Mouse (Mus musculus) liver, embryonic 13.5 days (tissue): ENCODE data around the gene Atxn2. TPM values are rescaled to one million over a fixed set of nuclear protein-coding genes. Genes with fewer than 3 reads are reported as not detected.

Source experiments
- ATAC-seq: fragments of 200-750 bp; cut with Nextera tagmentation; 2 replicates; pipeline ENCODE4 v1.8.0; 2017; ENCODE audit warnings: low read depth, mild to moderate bottlenecking, moderate number of reproducible peaks, moderate library complexity
- DNase-seq: peaks from one replicate; pipeline ENCODE4 v3.0.0; 2022
- H3K27ac ChIP-seq: fragments of 300-500 bp; sonication (generic); 2 replicates; pipeline ENCODE4 v1.5.1; 2015; ENCODE audit warnings: moderate library complexity, mild to moderate bottlenecking, inconsistent platforms
- H3K27me3 ChIP-seq: fragments of 300-500 bp; sonication (generic); 2 replicates; pipeline ENCODE4 v1.6.1; 2015; ENCODE audit warnings: mild to moderate bottlenecking, inconsistent platforms
- H3K36me3 ChIP-seq: fragments of 300-500 bp; sonication (generic); 2 replicates; pipeline ENCODE4 v1.6.1; 2015; ENCODE audit warnings: mild to moderate bottlenecking, inconsistent platforms
- H3K4me1 ChIP-seq: fragments of 300-500 bp; sonication (generic); replicated peaks from 2 replicates; pipeline ENCODE4 v1.6.1; 2015; ENCODE audit warnings: inconsistent platforms
- H3K4me2 ChIP-seq: fragments of 300-500 bp; sonication (generic); 2 replicates; pipeline ENCODE4 v1.6.1; 2015; ENCODE audit warnings: inconsistent platforms, mild to moderate bottlenecking, moderate library complexity
- H3K4me3 ChIP-seq: fragments of 300-500 bp; sonication (generic); replicated peaks from 2 replicates; pipeline ENCODE4 v1.5.1; 2015; ENCODE audit warnings: mild to moderate bottlenecking, inconsistent platforms
- H3K9ac ChIP-seq: fragments of 300-500 bp; sonication (generic); 2 replicates; pipeline ENCODE4 v1.6.1; 2015; ENCODE audit warnings: mild to moderate bottlenecking, inconsistent platforms
- H3K9me3 ChIP-seq: fragments of 300-500 bp; sonication (generic); replicated peaks from 2 replicates; pipeline ENCODE4 v1.6.1; 2016; ENCODE audit warnings: inconsistent platforms
- WGBS: fragments of 180-500 bp; shearing (Covaris S2); methylation state at CpG from one replicate; pipeline ENCODE4 v1.1.7; 2015; ENCODE audit not compliant: insufficient replicate concordance; 5-methylcytosine and 5-hydroxymethylcytosine counted together
- polyA plus RNA-seq: library from polyadenylated mRNA; unstranded; fragments of >200 nt; fragmentation: Nextera tagmentation; extraction: Ambion mirVana; gene quantifications from 2 replicates; pipeline ENCODE4 v1.2.1, GENCODE M21; 2015

Atxn2 gene
- polyA plus RNA-seq, 1 experiment from 2014 or later, result 17.6 TPM

GRCm38 (mm10) chr5:121827876-121828275, 116.7 kb downstream of the Atxn2 start:
- no peak overlapping the region for H3K27ac ChIP-seq
- WGBS, result 82% methylated on average over 4 of the region's 4 CpGs
- no peak for DNase-seq
- peaks cover 54% of the 10 kb centered on the region for H3K4me1 ChIP-seq
- H3K4me3 ChIP-seq, result no peak overlapping the region
- no peak overlapping the region for H3K9ac ChIP-seq
- peaks cover 67% of the 10 kb centered on the region for H3K36me3 ChIP-seq
- no peaks in the 10 kb centered on the region for H3K27me3 ChIP-seq
- no peaks in the 10 kb centered on the region for H3K9me3 ChIP-seq
- H3K4me2 ChIP-seq, result no peak overlapping the region
- ATAC-seq, result no peak

GRCm38 (mm10) chr5:121828491-121829432, 117.6 kb downstream of the Atxn2 start:
- peak overlapping the region; percentile 31; the same call in 1 of the 2 replicates for H3K4me3 ChIP-seq
- H3K9ac ChIP-seq, result no peak overlapping the region
- H3K27me3 ChIP-seq, result no peaks in the 10 kb centered on the region
- H3K4me1 ChIP-seq, result peaks cover 54% of the 10 kb centered on the region
- H3K27ac ChIP-seq, result no peak overlapping the region
- peak overlapping the region; percentile 38 for H3K4me2 ChIP-seq
- WGBS, result 77% methylated on average over 82 of the region's 82 CpGs
- H3K9me3 ChIP-seq, result no peaks in the 10 kb centered on the region
- H3K36me3 ChIP-seq, result peaks cover 58% of the 10 kb centered on the region
- ATAC-seq (no peak), DNase-seq (no peak)

GRCm38 (mm10) chr5:121831002-121831601, 120.0 kb downstream of the Atxn2 start:
- Histone ChIP-seq H3K27me3 (no peaks in the 10 kb centered on the region), H3K36me3 (peaks cover 36% of the 10 kb centered on the region), H3K4me1 (peaks cover 61% of the 10 kb centered on the region), H3K9ac (no peak overlapping the region), H3K4me3 (no peak overlapping the region), H3K9me3 (no peaks in the 10 kb centered on the region), H3K27ac (no peak overlapping the region), H3K4me2 (no peak overlapping the region)
- no peak for DNase-seq
- WGBS, result 78% methylated on average over 6 of the region's 6 CpGs
- no peak for ATAC-seq

DNA sequence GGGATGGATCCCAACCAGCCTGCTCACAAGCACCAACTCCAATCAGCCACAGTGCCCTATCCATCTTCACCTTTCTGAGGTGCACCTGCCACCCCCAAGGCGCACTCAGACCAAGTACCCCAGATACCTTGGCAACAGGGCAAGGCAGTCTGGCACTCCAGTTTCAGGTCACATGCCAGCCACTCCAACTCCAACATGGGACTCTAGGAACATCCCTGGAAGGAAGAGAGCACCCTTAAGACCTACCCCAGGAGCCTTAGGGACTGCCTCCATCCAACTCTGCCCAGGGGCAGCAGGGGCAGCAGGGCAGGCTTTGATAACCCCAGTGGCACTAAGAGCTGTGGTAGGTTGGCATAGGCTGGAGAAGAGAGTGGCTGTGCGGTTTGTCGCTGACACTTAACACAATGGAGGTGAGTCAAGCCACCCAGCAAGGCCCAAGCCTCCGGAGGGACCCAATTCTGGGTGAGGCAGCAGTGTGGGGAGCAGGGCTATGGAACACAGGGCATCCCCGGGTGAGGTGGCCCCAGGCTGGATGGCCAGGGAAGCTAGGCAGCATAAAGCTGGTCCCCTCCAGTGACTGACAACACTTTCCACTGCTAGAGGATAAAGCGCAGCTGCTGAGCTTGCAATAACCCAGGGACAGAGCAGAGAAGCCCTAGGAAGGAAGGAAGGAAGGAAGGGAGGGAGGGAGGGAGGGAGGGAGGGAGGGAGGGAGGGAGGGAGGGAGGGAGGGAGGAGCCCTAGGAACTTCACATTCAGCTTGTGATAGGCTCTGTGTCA, 121.4 kb downstream of the Atxn2 start:
- peaks cover 22% of the 10 kb centered on the region for H3K36me3 ChIP-seq
- DNase-seq (no peak), ATAC-seq (no peak)
- H3K27ac ChIP-seq, result peak overlapping the region; percentile 43
- H3K27me3 ChIP-seq, result peaks cover 2% of the 10 kb centered on the region; the same call in 1 of the 2 replicates
- peaks cover 75% of the 10 kb centered on the region for H3K4me1 ChIP-seq
- 77% methylated on average over 6 of the region's 6 CpGs for WGBS
- no peak overlapping the region for H3K9ac ChIP-seq
- no peaks in the 10 kb centered on the region for H3K9me3 ChIP-seq
- H3K4me3 ChIP-seq, result no peak overlapping the region
- H3K4me2 ChIP-seq, result 0 out of 2 replicates have a peak overlapping the region, but pooled peaks have one; percentile 98

DNA sequence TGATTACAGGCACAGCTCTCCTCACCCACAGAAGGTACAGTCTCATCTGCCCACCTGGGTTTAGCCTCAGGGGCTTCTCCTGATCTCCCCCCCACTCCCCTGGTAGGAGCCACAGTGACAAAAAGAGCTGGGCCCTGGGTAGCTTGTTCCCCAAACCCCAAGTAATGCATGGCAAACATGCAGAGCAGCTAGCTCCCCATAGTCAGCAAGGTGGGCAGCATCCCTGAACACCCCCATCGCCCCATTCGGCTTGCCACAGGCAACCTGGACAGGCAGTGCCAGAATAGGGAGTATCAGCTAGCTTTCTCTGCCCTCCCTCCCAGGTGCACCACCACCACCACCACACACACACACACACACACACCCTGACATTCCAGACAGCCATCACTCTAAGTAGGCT, 122.0 kb downstream of the Atxn2 start:
- no peak for ATAC-seq
- Histone ChIP-seq H3K4me3 (no peak overlapping the region), H3K9me3 (no peaks in the 10 kb centered on the region), H3K4me2 (peak overlapping the region; percentile 98), H3K36me3 (peaks cover 16% of the 10 kb centered on the region), H3K27ac (peak overlapping the region; percentile 55), H3K4me1 (peaks cover 81% of the 10 kb centered on the region), H3K9ac (0 out of 2 replicates have a peak overlapping the region, but pooled peaks have one; percentile 1), H3K27me3 (peaks cover 4% of the 10 kb centered on the region)
- DNase-seq, result no peak
- WGBS, result 94% methylated on average over 2 of the region's 2 CpGs

GRCm38 (mm10) chr5:121833572-121834240, 122.6 kb downstream of the Atxn2 start:
- no peaks in the 10 kb centered on the region for H3K9me3 ChIP-seq
- H3K27me3 ChIP-seq, result peaks cover 10% of the 10 kb centered on the region
- peaks cover 82% of the 10 kb centered on the region for H3K4me1 ChIP-seq
- peaks cover 10% of the 10 kb centered on the region for H3K36me3 ChIP-seq
- peak overlapping the region; percentile 90 for H3K27ac ChIP-seq
- 0 out of 2 replicates have a peak overlapping the region, but pooled peaks have one; percentile 89 for H3K9ac ChIP-seq
- H3K4me2 ChIP-seq, result peak overlapping the region; percentile 98
- H3K4me3 ChIP-seq, result peak overlapping the region; percentile 88
- no peak for ATAC-seq
- 23% methylated on average over 10 of the region's 10 CpGs for WGBS
- no peak for DNase-seq

DNA sequence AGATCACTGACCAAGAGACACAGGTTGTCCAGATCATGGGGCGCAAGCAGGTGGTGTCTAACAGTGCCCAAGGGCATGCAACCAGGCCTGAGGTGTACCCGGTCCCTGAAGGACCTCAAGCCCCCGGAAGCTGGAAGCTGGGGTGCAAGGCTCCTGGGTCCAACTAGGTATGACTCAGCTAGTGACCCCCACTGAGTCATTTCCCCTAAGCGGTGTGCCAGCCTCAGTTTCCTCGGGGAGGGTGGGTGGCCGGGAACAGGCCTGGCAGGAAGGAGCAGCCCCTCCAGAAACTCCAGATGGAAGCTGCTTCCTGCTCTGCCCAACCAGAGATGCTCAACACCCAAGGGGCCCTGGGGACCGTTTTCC, 123.1 kb downstream of the Atxn2 start:
- peaks cover 14% of the 10 kb centered on the region for H3K27me3 ChIP-seq
- H3K4me3 ChIP-seq, result peak overlapping the region; percentile 88
- H3K4me1 ChIP-seq, result peaks cover 84% of the 10 kb centered on the region
- no peaks in the 10 kb centered on the region for H3K9me3 ChIP-seq
- H3K36me3 ChIP-seq, result peaks cover 5% of the 10 kb centered on the region
- peak overlapping the region; percentile 89; the same call in 1 of the 2 replicates for H3K9ac ChIP-seq
- DNase-seq (no peak), ATAC-seq (no peak)
- H3K4me2 ChIP-seq, result peak overlapping the region; percentile 98
- 33% methylated on average over 7 of the region's 7 CpGs for WGBS
- H3K27ac ChIP-seq, result peak overlapping the region; percentile 90

DNA sequence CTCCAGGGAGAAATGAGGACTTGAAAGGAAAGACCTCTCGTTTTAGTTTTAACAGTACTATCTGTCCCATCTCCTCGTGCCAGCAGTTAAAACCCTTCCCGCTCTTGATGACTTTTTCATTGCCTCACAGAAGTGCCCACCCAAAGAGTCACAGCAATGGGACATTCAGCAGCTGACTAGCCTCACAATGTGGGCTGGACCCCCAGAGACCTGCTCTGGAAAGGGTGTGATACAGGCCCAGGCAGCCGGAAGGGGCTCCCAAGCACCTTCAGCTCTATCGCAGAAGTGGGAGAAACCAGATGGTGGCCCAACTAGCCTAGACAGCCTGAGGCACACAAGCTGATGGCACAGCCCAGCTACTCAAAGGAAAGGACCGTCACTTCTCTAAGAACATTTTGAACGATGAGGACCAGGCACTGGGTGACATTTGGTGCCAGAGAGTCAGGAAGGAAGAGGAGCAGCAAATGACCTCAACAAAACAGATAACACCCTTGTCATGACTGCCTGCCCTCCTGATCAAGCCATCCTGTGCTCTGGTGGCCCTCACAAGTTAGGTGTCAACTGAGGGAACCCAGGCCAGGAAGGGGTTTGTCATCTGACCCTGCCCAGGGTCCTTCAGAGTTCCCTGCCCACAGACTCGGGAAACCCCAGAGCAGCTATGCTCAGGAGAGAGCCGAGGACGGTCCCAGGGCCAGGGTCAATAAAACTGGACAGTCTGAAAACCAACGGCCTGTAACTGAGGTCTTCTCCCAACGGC, 124.0 kb downstream of the Atxn2 start:
- WGBS, result 10% methylated on average over 12 of the region's 12 CpGs
- no peak for DNase-seq

DNA sequence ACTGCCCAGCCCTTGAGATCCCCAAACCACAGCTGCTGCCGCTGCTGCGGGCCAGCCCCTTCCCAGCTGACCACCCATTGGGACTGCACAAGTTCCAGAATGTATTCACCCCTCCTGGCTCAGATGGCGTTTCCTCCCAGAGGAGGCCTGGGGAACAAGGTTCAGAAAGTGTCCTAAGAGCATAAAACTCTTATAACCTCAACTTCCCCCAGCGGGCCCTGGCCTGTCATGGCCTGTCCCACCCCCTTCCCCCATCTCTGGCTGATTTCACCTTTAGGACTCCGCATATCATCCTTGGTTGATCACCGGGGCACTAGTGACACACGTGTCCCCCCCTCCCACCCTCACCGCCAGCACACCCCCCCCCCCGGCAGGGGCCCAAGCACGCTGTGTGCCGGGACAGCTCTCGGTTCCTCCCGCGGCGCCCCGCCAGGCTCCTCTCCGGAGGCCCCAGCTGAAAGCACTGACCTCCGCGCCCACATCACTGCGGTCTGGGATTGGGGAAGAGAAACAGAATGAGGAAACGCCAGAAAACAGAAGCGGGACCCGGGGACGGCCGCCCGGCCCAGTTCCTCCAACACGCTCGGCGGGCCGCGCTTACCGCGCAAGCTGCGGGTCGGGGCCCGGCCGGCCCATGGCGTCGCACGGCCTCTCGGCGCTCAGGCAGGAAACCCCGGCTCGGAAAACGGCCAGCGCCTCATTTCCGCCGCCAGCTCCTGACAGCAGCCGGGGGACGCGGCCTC, 125.0 kb downstream of the Atxn2 start:
- Histone ChIP-seq H3K27ac (peak overlapping the region; percentile 90), H3K4me3 (peak overlapping the region; percentile 88), H3K9me3 (no peaks in the 10 kb centered on the region), H3K4me2 (peak overlapping the region; percentile 98), H3K27me3 (peaks cover 14% of the 10 kb centered on the region), H3K36me3 (0 out of 2 replicates have a peak, but pooled peaks cover 4% of the 10 kb centered on the region), H3K4me1 (peaks cover 79% of the 10 kb centered on the region), H3K9ac (peak overlapping the region; percentile 89)
- ATAC-seq, result peak; percentile 13
- no peak for DNase-seq
- WGBS, result under 1% methylated on average over 39 of the region's 51 CpGs

More for the DNA sequence above, 124.0 kb downstream of the Atxn2 start:
- ATAC-seq, result no peak
- H3K27me3 ChIP-seq, result peaks cover 14% of the 10 kb centered on the region
- H3K4me1 ChIP-seq, result peaks cover 82% of the 10 kb centered on the region
- H3K9ac ChIP-seq, result peak overlapping the region; percentile 89
- H3K9me3 ChIP-seq, result no peaks in the 10 kb centered on the region
- H3K4me3 ChIP-seq, result peak overlapping the region; percentile 88
- peak overlapping the region; percentile 90 for H3K27ac ChIP-seq
- H3K4me2 ChIP-seq, result peak overlapping the region; percentile 98
- H3K36me3 ChIP-seq, result 0 out of 2 replicates have a peak, but pooled peaks cover 4% of the 10 kb centered on the region
